Mouse (Mus musculus) brain, embryonic 14.5 days (tissue): ENCODE data around the gene Usp7.
"Not testable (repeated sequence)": the region's sequence is repeated elsewhere in the genome, so short reads cannot be mapped to it uniquely, and the experiment has no call there.

Experiments used
- CTCF ChIP-seq: fragments of 200-500 bp; IDR thresholded peaks from 2 replicates; pipeline ENCODE4 v1.5.1; 2012; ENCODE audit warnings: inconsistent platforms, mild to moderate bottlenecking, moderate library complexity, borderline replicate concordance; ENCODE audit not compliant: insufficient read depth, insufficient read length; ENCODE audit errors: extremely low read depth
- POLR2A ChIP-seq: fragments of 200-500 bp; IDR thresholded peaks from 2 replicates; pipeline ENCODE4 v1.6.1; 2012; ENCODE audit warnings: mild to moderate bottlenecking, inconsistent platforms, borderline replicate concordance; ENCODE audit not compliant: poor library complexity, insufficient read depth, insufficient read length, severe bottlenecking; ENCODE audit errors: extremely low read depth

GRCm38 (mm10) chr16:8732450-8732849 lies 59.7 kb downstream of the Usp7 start:
- TF ChIP-seq POLR2A, CTCF: not testable (repeated sequence)
